Mouse (Mus musculus) thymus, postnatal 0 days (tissue): ENCODE measurements around the gene Mical1. TPM values are rescaled to one million over a fixed set of nuclear protein-coding genes. Genes with fewer than 3 reads are reported as not detected.

Source experiments
- DNase-seq: peaks from one replicate; pipeline ENCODE4 v3.0.0-alpha.2; 2015; ENCODE audit warnings: low spot score
- polyA plus RNA-seq: library from polyadenylated mRNA; unstranded; fragments of >200 nt; fragmentation: Nextera tagmentation; extraction: Ambion mirVana; gene quantifications from 2 replicates; pipeline ENCODE4 v1.2.1, GENCODE M21; 2015

The Mical1 gene
- polyA plus RNA-seq, 1 experiment from 2014 or later: 82.9 TPM

- peak; percentile 68 for DNase-seq
Observed at GRCm38 (mm10) chr10:41519640-41520409, 43.7 kb downstream of the Mical1 start.

DNA sequence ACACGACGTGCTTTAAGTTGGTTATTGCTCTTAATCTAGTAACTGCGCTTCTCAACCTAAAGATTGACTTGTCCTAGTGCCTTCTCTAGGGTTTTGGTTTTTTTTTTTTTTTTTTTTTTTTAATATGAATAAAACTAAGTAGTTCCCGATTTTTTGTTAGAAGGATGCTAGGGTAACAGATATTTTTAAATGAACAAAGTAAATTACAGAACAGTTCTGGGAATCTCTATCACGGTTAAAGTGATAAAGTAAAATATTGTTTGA is 44.2 kb downstream of the Mical1 start:
- no peak for DNase-seq

DNA sequence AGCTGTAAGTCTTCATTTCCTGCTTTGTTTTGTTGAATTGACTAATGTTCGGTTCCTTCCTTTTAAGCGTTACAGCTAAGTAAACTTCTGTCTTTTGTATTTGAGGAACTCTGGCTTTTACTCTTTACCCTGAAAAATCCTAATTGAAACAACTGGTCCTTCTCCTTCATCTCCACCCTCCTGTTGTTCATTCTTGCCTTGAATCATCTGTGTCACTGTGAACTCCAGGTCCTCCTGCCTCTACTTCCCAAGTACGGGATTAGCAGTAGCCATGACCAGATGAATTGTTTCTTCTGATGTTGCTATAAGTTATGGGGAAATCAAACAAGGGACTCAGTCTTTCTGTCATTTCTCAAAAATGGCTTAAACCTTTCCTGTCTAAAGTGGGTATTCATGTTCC is 47.3 kb downstream of the Mical1 start:
- DNase-seq: no peak

DNA sequence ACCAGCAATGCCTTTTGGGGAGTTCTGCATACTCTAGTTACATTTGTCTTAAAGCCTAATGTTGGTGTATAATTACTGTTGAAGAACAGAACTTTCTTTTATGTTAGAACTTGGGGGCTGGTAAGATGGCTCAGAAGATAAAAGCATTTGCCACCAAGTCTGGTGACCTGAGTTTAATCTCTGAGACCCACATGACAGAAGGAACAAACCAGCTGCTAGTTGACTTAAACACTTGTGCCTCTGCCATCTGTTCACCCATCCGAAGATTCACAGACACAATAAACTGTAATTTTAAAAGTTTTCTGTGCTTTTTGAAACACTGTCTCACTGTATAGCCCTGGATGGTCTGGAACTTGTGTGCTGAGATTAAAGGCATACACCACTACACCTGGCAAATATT is 49.6 kb downstream of the Mical1 start:
- peak; percentile 39 for DNase-seq

DNA sequence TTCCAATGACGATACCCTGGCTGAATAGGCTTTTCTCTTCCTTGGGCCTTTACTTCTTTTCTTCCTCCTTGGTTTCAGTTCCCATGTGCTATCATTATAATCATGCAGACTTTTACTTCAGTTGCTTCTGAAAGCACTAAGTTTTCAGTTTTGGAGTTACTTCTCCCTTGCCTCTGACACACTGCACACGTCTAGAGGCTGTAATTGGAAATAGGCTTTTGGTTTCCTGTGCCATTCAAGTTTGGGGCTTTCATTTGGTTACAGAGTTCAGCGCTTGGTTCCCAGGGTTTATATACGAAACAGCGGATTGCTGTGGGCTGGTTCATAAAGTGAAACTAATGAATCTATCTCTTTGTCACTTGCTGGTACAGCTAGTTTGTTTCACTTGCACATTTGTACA is 53.9 kb downstream of the Mical1 start:
- peak; percentile 33 for DNase-seq

DNA sequence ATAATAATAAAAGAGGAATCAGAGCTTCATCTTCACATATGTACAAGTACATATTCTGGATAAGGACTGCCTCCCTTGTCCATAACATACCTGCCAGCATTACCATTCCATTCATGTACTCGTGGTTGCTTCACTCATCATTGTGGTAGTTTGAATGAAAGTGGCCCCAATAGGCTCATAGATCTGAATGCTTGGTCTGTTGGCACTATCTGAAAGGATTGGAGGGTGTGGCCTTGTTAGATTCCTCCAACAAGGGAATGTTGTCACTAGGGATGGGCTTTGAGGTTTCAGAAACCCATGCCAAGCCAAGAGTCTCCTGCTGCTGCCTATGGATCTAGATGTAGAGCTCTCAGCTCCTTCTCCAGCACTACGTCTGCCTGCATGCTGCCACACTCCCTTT is 59.9 kb downstream of the Mical1 start:
- no peak for DNase-seq

Other genes with a start within 250 kb of the Mical1 start
- 27.7 and 29.4 TPM in 2 replicates for gene Fig4, start 173.1 kb upstream of the Mical1 start, polyA plus RNA-seq
- 0.04 TPM in 1 of 2 replicates, not detected in the other for gene Ak9, start 172.3 kb upstream of the Mical1 start, polyA plus RNA-seq
- 23.3 and 23.8 TPM in 2 replicates for gene Zbtb24, start 25.9 kb upstream of the Mical1 start, polyA plus RNA-seq
- 53.7 and 57.5 TPM in 2 replicates for gene Smpd2, start 14.1 kb downstream of the Mical1 start, polyA plus RNA-seq
- 1.2 and 1.4 TPM in 2 replicates for gene Ppil6, start 14.1 kb downstream of the Mical1 start, polyA plus RNA-seq
- 259 TPM in 2 replicates for gene Cd164, start 43.1 kb downstream of the Mical1 start, polyA plus RNA-seq
- 2.3 and 2.4 TPM in 2 replicates for gene Ccdc162, start 240.3 kb downstream of the Mical1 start, polyA plus RNA-seq